Mouse (Mus musculus) heart, embryonic 14.5 days (tissue): Measurements from ENCODE around the gene Gm44965. TPM values are rescaled to one million over a fixed set of nuclear protein-coding genes. Genes with fewer than 3 reads are reported as not detected.

ENCODE experiments used
- ATAC-seq: fragments of 200-750 bp; cut with Nextera tagmentation; 2 replicates; pipeline ENCODE4 v1.8.0; 2017; ENCODE audit warnings: low read depth, moderate TSS enrichment; ENCODE audit not compliant: insufficient number of reproducible peaks, insufficient read depth, low FRiP score
- H3K27ac ChIP-seq, 2 experiments: fragments of 200-500 bp in 1 of 2; fragments of 300-500 bp in 1 of 2; sonication (generic) in 1 of 2; replicated peaks in 1 of 2; 2 replicates each; pipeline ENCODE4 v1.5.1; 2012 to 2014; ENCODE audit warnings: low read depth in 2 of 2, low read length in 2 of 2, control low read depth in 1 of 2, mild to moderate bottlenecking in 1 of 2, mixed read lengths in 1 of 2; ENCODE audit not compliant: control insufficient read depth in 1 of 2, insufficient read depth in 1 of 2
- H3K27me3 ChIP-seq: fragments of 300-500 bp; sonication (generic); 2 replicates; pipeline ENCODE4 v1.6.1; 2014; ENCODE audit warnings: mild to moderate bottlenecking, low read length, control low read depth; ENCODE audit not compliant: control insufficient read depth, insufficient read depth
- H3K36me3 ChIP-seq: fragments of 300-500 bp; sonication (generic); 2 replicates; pipeline ENCODE4 v1.6.1; 2014; ENCODE audit warnings: mild to moderate bottlenecking, control low read depth, low read length, mixed read lengths; ENCODE audit not compliant: control insufficient read depth, insufficient read depth
- H3K4me1 ChIP-seq, 2 experiments: fragments of 200-500 bp in 1 of 2; fragments of 300-500 bp in 1 of 2; sonication (generic) in 1 of 2; 2 replicates each; pipeline ENCODE4 v1.6.1; 2012 to 2014; ENCODE audit warnings: low read length in 2 of 2, control low read depth in 1 of 2, mixed read lengths in 1 of 2; ENCODE audit not compliant: control insufficient read depth in 2 of 2, insufficient read depth in 2 of 2
- H3K4me2 ChIP-seq: fragments of 300-500 bp; sonication (generic); 2 replicates; pipeline ENCODE4 v1.6.1; 2014; ENCODE audit warnings: mild to moderate bottlenecking, low read length
- H3K4me3 ChIP-seq, 2 experiments: fragments of 200-500 bp in 1 of 2; fragments of 300-500 bp in 1 of 2; sonication (generic) in 1 of 2; 2 replicates each; pipeline ENCODE4 v1.5.1; 2012 to 2014; ENCODE audit warnings: low read length in 2 of 2, mild to moderate bottlenecking in 2 of 2, control low read depth in 1 of 2, low read depth in 1 of 2, moderate library complexity in 1 of 2; ENCODE audit not compliant: control insufficient read depth in 1 of 2, insufficient read depth in 1 of 2
- H3K9ac ChIP-seq: fragments of 300-500 bp; sonication (generic); 2 replicates; pipeline ENCODE4 v1.6.1; 2014; ENCODE audit warnings: mild to moderate bottlenecking, low read length
- H3K9me3 ChIP-seq: fragments of 300-500 bp; sonication (generic); 2 replicates; pipeline ENCODE4 v1.6.1; 2016; ENCODE audit warnings: low read length, control low read depth; ENCODE audit not compliant: control insufficient read depth
- WGBS: fragments of 180-500 bp; shearing (Covaris S2); extraction: QIAGEN DNeasy Blood & Tissue Kit; methylation state at CpG from one replicate; pipeline ENCODE4 v1.1.7; 2014; 5-methylcytosine and 5-hydroxymethylcytosine counted together
- polyA plus RNA-seq: library from polyadenylated mRNA; unstranded; fragments of >200 nt; fragmentation: Nextera tagmentation; extraction: Ambion mirVana; gene quantifications from 2 replicates; pipeline ENCODE4 v1.2.1, GENCODE M21; 2014

Gm44965 gene
- polyA plus RNA-seq, 1 experiment from 2014 or later, result 0.84 TPM

DNA sequence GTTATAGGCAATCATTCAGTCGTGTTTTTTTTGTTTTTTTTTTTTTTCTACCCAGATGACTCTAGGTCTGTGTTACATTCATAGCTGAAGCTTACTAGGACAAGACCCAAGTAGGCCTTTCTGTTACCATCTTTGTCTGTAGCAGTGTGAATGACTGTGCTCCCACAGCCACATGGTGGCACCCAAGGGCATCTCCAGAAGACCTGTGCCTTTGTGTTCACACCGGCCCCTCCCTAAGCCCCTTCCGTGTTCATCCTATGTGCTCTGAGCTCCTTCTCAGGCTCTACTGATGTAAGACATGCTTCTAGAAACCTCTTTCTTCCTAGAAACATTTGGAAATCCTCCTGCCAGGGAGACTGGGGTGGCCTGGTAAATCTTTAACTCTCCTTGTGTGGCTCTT lies 53.3 kb downstream of the Gm44965 start, which contains the start of gene Gimap8:
Gene Gimap8, plus strand, starts transcription at position 240 of the 400 bp plus-strand sequence.
- H3K4me2 ChIP-seq, result peak within 1 kb of the TSS; percentile 34; the same call in 1 of the 2 replicates
- no peak within 1 kb of the TSS for H3K9ac ChIP-seq
- 0 out of 4 replicates have a peak, but pooled peaks cover 0 to 2% of the 10 kb centered on the region in 2 experiments for H3K4me1 ChIP-seq
- no peak within 1 kb of the TSS for H3K27ac ChIP-seq
- H3K9me3 ChIP-seq, result no peaks in the 10 kb centered on the region
- H3K4me3 ChIP-seq, result no peak within 1 kb of the TSS
- H3K36me3 ChIP-seq, result no peaks in the 10 kb centered on the region
- no peaks in the 10 kb centered on the region for H3K27me3 ChIP-seq
- 46% methylated on average over 3 of the region's 3 CpGs for WGBS
- ATAC-seq, result no peak

DNA sequence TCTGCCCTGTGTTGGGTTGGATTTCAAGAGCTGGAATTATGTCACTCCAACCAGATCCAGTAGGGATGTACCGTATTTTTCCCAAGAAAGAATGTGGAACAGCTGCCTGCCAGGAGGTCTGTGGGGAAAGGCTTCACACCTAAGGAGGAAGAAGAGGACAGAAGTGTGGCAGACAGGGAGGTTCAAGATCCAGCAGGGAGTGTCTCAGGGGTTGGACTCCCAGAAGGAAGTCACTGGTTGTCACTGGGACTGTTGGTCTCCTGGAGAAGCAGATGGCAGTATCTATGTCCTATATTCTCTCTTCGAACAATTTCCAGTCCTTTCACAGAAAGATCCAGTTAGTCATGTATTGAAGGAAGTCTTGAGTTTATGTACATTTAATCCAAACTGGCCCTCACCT lies 53.9 kb downstream of the Gm44965 start:
- WGBS, result 74% methylated on average over 2 of the region's 2 CpGs
- H3K9ac ChIP-seq, result no peak overlapping the region

DNA sequence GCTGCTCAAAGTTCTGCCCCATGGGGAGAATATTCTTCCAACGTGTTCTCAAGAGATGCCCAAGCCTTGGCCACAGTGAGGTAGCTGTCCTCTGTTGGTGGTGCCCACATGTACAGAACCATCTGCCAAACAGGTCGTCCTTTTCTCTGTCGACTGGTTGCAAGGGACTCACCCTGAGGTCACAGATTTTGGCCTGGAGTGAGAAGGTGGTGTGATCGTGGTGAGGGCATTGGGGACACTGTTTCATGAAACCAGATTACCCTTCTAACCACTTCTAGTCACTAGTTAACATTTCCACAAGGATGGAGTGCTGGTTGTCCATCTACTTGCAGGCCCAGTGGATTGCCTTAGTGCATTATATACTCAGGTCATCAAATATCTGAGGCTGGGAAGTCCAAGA lies 55.0 kb downstream of the Gm44965 start:
- Histone ChIP-seq H3K4me2 (no peak overlapping the region), H3K4me3 (no peak overlapping the region), H3K27me3 (no peaks in the 10 kb centered on the region), H3K27ac (no peak overlapping the region), H3K9ac (no peak overlapping the region), H3K9me3 (no peaks in the 10 kb centered on the region), H3K4me1 (0 out of 4 replicates have a peak, but pooled peaks cover 0 to 2% of the 10 kb centered on the region in 2 experiments), H3K36me3 (no peaks in the 10 kb centered on the region)
- ATAC-seq, result no peak
- WGBS, result 80% methylated on average over 4 of the region's 4 CpGs

More for the DNA sequence above, 53.9 kb downstream of the Gm44965 start:
- 0 out of 4 replicates have a peak, but pooled peaks cover 0 to 2% of the 10 kb centered on the region in 2 experiments for H3K4me1 ChIP-seq
- ATAC-seq, result no peak
- H3K9me3 ChIP-seq, result no peaks in the 10 kb centered on the region
- no peaks in the 10 kb centered on the region for H3K27me3 ChIP-seq
- no peak overlapping the region for H3K27ac ChIP-seq
- no peak overlapping the region for H3K4me3 ChIP-seq
- H3K4me2 ChIP-seq, result peak overlapping the region; percentile 34; the same call in 1 of the 2 replicates
- H3K36me3 ChIP-seq, result no peaks in the 10 kb centered on the region

DNA sequence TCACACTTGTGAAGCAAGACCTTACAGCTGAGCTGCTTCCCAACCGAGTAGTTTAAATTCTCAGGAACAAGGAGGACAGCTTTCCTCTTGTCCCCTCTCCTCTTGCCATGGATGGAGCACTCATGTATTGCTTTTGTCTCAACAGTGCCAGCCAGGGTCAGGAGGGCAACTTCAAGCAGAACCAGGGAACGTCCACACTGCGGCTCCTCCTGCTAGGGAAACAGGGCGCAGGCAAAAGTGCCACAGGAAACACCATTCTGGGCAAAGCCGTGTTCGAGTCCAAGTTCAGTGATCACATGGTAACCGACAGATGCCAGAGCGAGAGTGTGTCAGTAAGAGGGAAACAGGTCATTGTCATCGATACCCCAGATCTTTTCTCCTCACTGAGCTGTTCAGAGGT lies 56.3 kb downstream of the Gm44965 start:
- H3K4me3 ChIP-seq, result no peak overlapping the region
- no peak for ATAC-seq
- 84% methylated on average over 9 of the region's 9 CpGs for WGBS
- no peak overlapping the region for H3K27ac ChIP-seq
- no peaks in the 10 kb centered on the region for H3K9me3 ChIP-seq
- H3K4me1 ChIP-seq, result 0 out of 4 replicates have a peak, but pooled peaks cover 0 to 2% of the 10 kb centered on the region in 2 experiments
- no peaks in the 10 kb centered on the region for H3K27me3 ChIP-seq
- H3K9ac ChIP-seq, result no peak overlapping the region
- H3K4me2 ChIP-seq, result no peak overlapping the region
- no peaks in the 10 kb centered on the region for H3K36me3 ChIP-seq

DNA sequence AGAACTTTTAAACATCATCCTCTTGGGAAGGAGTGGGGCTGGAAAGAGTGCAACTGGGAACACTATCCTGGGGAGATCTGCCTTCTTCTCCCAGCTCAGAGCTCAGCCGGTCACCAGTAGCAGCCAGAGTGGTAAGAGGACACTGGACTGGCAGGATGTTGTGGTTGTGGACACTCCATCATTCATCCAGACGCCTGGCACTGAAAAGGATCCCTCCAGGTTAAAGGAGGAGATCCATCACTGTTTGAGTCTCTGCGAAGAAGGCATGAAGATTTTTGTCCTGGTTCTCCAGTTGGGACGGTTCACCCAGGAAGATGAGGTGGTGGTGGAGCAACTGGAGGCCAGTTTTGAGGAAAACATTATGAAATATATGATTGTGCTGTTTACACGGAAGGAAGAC lies 65.0 kb downstream of the Gm44965 start:
- Histone ChIP-seq H3K9me3 (no peaks in the 10 kb centered on the region), H3K27ac (no peak overlapping the region), H3K27me3 (no peaks in the 10 kb centered on the region), H3K4me1 (no peaks in the 10 kb centered on the region), H3K4me2 (no peak overlapping the region), H3K9ac (no peak overlapping the region), H3K36me3 (no peaks in the 10 kb centered on the region), H3K4me3 (no peak overlapping the region)
- WGBS, result 74% methylated on average over 5 of the region's 5 CpGs
- ATAC-seq, result no peak

DNA sequence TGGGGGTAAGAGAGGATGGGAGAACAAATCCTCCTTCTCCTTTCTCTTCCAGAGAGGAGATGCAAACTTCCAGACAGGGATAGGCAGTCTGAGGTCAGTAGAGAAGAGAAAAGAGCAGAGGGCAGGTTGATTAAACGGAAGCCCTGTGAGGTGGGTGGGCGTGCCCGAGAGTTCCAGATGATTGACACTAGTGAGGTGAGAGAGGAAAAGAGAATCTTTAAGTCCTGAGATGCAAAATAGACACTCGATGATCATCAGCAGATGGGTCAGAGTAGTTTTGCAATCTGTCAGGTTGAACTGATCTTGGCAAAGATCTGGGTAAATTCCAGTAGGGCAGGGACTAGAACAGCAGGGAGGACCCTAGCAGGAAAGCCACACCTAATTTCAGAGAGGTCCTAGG lies 71.0 kb downstream of the Gm44965 start:
- no peak overlapping the region for H3K4me2 ChIP-seq
- no peaks in the 10 kb centered on the region for H3K27me3 ChIP-seq
- no peak overlapping the region for H3K4me3 ChIP-seq
- no peaks in the 10 kb centered on the region for H3K36me3 ChIP-seq
- 80% methylated on average over 4 of the region's 4 CpGs for WGBS
- H3K27ac ChIP-seq, result no peak overlapping the region
- no peak overlapping the region for H3K9ac ChIP-seq
- no peak for ATAC-seq
- no peaks in the 10 kb centered on the region for H3K4me1 ChIP-seq
- no peaks in the 10 kb centered on the region for H3K9me3 ChIP-seq

DNA sequence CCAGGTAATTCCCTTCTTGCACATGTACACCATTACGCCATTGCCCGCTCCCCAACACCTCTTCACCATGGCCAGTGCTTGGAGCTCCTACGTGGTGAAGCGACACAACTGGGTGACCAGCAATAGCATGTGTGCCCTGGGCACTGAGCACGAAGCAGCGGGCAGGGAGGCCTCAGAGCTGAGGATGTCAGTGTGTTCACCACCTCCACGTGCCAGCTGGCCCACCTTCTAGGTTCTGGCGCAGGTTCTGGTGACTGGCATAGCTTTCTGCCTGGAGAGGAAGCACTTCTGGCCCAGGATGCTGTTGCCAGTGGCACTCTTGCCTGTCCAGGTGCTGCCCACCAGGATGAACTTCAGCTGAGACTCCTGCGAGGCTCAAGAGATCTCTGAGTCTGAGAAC lies 71.7 kb downstream of the Gm44965 start:
- Histone ChIP-seq H3K4me1 (no peaks in the 10 kb centered on the region), H3K9me3 (no peaks in the 10 kb centered on the region), H3K27ac (no peak overlapping the region), H3K36me3 (no peaks in the 10 kb centered on the region), H3K9ac (no peak overlapping the region), H3K4me3 (no peak overlapping the region), H3K4me2 (no peak overlapping the region), H3K27me3 (no peaks in the 10 kb centered on the region)
- WGBS, result 86% methylated on average over 9 of the region's 9 CpGs
- ATAC-seq, result no peak

DNA sequence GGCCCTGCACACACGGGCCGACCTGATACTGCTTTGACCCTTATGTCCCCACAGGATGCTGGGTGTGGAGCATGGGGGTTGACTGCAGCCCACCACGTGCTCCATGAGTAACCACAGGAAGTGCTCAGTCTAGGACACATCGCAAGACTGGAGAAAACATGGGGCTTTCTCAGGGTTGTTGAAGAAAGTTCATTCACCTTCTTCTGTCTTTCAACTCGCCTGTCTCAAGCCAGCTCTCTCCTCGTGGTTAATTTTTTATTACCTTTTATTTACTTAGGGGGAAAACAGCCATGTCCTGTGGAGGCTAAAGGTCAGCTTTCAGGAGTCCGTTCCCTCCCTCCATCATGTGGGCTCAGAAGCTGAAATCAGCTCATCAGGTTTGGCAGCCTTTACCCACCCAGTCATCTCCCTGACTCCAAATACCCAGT lies 72.4 kb downstream of the Gm44965 start:
- 56% methylated on average over 7 of the region's 7 CpGs for WGBS
- H3K4me3 ChIP-seq, result no peak overlapping the region
- H3K4me1 ChIP-seq, result no peaks in the 10 kb centered on the region
- no peak for ATAC-seq
- H3K4me2 ChIP-seq, result no peak overlapping the region
- no peaks in the 10 kb centered on the region for H3K9me3 ChIP-seq
- H3K27ac ChIP-seq, result no peak overlapping the region
- H3K27me3 ChIP-seq, result no peaks in the 10 kb centered on the region
- no peak overlapping the region for H3K9ac ChIP-seq
- H3K36me3 ChIP-seq, result no peaks in the 10 kb centered on the region
